Mouse (Mus musculus) left cerebral cortex, postnatal 14 days (tissue): Measurements from ENCODE around the gene Smok3c. TPM values are rescaled to one million over a fixed set of nuclear protein-coding genes. Genes with fewer than 3 reads are reported as not detected.
"Not testable (repeated sequence)": the region's sequence is repeated elsewhere in the genome, so short reads cannot be mapped to it uniquely, and the experiment has no call there.

Source experiments
- DNase-seq, 2 experiments: peaks; one replicate each; pipeline ENCODE4 v3.0.0; 2021 to 2022; ENCODE audit warnings: low spot score in 2 of 2, mixed read lengths in 1 of 2
- intact Hi-C: fragments of 180-260 bp; cut with DNase I; formaldehyde crosslinking; loops from one replicate; pipeline ENCODE4 v1.15.1; 2025
- long read RNA-seq, 2 experiments: library from polyadenylated mRNA; stranded (forward); transcript quantifications; one replicate each; pipeline ENCODE4 v2.0.0; 2021
- total RNA-seq, 2 experiments: library from RNA; stranded (reverse); gene quantifications; 2 replicates each; pipeline ENCODE4 v1.2.3; 2021

The Smok3c gene
- not detected for total RNA-seq
- long read RNA-seq, experiment 1, result 0 reads
- long read RNA-seq, experiment 2, result 0 reads

DNA sequence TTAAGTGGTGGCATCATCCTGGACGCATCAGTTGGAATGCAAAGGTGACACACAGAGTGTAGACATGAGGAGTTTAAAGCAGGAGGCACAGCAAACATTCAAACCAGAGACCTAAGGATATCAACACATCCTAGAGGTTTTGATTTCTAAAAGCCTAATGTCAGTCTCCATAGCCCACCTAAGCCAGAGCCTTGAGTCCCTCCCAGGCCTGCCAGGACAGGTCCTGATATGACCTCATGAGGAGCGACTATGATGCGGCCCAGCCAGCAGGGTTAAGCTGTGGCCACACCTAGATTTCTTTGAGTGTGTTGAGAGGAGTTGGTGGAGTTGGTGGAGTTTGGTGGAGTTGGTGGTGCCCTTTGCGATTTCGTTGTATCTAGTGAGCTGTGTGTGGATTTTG lies at the start of gene Smok3c:
Smok3c (plus strand) TSS at position 301 of the 400 bp plus-strand sequence.
- DNase-seq, intact Hi-C loops: not testable (repeated sequence)

- DNase-seq, result no peak
- intact Hi-C loops, result no loop called here
Measured at GRCm38 (mm10) chr5:138009437-138009836, 43.6 kb upstream of the Smok3c start.

DNA sequence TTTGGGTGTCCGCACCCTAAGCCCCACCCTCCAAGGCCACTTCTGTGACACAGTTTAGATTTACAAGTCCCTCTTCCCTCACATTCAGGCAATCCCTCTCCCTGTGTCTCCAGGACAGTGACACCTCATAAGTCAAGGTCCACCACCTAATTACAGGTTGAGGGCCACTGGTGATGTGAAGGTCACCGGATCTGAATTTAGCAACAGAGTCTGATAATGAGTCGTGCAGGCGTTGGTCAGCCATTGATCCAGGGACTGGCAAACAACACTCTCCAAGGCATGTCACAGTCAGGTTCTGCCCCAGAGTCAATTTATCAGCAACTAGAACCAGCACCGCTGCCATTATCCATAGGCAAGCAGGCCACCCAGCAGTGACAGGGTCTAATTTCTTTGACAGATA lies 40.6 kb upstream of the Smok3c start:
- DNase-seq, result no peak
- intact Hi-C loops, result no loop called here

- intact Hi-C loops, result no loop called here
- no peak for DNase-seq
Measured at GRCm38 (mm10) chr5:138016530-138016929, 36.5 kb upstream of the Smok3c start.

DNA sequence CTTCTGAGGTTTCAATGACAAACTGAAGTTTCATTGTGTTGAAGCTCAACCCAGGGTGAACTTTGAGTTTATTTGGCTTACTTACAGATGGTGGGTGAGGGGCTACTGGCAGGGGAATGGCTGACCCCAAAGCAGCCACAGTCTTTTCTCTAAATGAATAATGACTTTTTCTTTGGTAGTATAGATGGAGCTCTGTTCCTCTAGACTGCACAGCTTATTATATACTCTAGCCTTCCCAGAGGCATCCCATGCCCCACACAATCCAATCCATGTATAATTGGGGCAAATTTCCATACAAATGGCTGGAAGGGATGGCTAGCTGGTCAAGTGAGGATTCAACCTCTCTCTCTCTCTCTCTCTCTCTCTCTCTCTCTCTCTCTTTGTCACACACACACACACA lies 36.0 kb upstream of the Smok3c start:
- no peak for DNase-seq
- intact Hi-C loops, result no loop called here

DNA sequence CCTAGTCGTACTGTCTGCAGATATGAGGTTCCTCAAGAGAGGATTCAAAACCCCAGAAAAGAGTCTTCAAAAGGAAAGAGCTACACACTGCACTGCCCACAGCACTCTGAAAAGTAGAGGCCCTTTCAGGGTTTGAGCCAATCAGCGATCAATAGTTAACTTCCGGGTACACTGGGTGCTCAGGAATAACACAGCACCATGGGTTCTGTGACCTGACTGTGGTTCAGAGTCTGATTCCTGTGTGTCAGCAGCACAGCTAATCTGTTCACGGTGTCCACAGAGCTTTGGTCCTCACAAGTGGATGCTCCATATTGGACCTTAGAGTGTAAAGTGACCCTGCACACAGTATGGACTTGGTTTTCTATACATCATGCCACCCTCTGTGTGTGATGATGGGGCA lies 33.4 kb upstream of the Smok3c start:
- DNase-seq, intact Hi-C loops: not testable (repeated sequence)

DNA sequence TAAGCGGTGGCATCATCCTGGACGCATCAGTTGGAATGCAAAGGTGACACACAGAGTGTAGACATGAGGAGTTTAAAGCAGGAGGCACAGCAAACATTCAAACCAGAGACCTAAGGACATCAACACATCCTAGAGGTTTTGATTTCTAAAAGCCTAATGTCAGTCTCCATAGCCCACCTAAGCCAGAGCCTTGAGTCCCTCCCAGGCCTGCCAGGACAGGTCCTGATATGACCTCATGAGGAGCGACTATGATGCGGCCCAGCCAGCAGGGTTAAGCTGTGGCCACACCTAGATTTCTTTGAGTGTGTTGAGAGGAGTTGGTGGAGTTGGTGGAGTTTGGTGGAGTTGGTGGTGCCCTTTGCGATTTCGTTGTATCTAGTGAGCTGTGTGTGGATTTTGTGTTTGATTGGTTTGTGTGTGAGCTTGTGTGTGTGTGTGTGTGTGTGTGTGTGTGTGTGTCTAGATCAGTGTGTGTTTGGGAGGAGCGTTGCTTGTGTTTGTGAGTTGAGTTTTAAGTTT lies 32.0 kb upstream of the Smok3c start, which contains the start of the genes Smok3a and Smok3b:
Smok3a (plus strand) TSS at position 301 of the 519 bp plus-strand sequence.
Smok3b (plus strand) TSS at position 469 of the 519 bp plus-strand sequence.
- intact Hi-C loops, DNase-seq: not testable (repeated sequence)

DNA sequence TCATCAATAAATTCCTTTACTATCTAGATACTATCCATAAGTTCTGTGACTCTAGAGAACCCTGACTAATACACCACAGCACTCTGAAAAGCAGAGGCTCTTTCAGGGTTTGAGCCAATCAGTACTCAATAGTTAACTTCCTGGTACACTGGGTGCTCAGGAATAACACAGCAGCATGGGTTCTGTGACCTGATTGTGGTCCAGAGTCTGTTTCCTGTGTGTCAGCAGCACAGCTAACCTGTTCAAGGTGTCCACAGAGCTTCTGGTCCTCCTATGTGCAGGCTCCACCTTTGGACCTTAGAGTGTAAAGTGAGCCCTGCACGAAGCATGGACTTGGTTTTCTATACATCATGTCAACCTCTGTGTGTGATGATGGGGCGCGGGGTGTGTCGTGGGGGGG lies 20.8 kb downstream of the Smok3c start:
- intact Hi-C loops, result no loop called here
- no peak for DNase-seq

GRCm38 (mm10) chr5:138075684-138076083 lies 22.7 kb downstream of the Smok3c start:
- no peak for DNase-seq
- intact Hi-C loops, result no loop called here

- intact Hi-C loops, result no loop called here
- DNase-seq, result no peak
Measured at GRCm38 (mm10) chr5:138076148-138076547, 23.2 kb downstream of the Smok3c start.

- no peak for DNase-seq
- intact Hi-C loops, result no loop called here
Measured at GRCm38 (mm10) chr5:138080456-138080855, 27.5 kb downstream of the Smok3c start.

DNA sequence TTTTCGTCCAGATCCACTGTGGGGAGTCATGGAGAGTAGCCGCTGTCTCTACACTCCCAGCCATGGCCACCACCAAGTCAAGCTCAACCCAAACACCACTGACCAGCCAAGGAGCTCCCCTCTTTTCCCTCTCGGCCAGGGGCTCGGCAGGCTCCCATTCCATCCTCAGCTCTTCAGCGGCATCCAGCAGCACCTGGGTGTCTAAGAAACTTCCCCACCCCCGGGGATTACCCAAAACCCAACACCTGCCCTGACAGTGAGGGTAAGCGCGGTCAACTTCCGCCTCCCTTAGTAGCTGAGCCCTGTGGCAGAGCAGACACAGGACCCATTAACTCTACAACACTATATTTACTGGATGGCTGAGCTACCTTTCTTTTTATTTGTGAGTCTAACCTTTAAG lies 28.5 kb downstream of the Smok3c start:
- intact Hi-C loops, result no loop called here
- no peak for DNase-seq

DNA sequence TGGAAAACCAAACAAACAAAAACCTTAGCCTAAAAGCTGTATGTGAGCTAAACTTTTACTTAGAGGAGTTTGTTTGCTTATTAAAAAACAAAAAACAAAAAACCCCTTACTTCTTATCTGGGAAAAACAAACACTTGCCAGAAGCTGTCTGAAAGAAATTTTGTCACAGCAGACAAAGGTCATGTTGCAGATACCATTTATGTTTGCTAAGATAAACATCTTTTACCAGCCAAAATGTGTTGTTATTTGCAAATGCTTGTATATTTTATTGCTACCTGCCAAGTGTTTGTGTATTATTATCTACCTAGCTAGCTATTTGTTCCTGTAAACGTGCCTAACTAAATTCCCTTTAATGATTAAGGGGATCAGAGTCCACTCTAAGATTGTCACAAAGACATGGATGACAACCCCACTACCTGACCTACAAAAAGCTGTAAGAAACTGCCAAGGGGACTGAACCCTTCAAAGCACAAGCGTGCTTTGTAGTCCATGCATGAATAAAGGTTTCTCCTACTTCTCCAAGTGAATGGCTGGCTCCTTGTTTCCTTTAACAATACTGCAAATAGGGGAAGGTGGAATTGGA lies 30.4 kb downstream of the Smok3c start:
- intact Hi-C loops, result no loop called here
- DNase-seq, result no peak

- intact Hi-C loops, result no loop called here
- no peak for DNase-seq
Measured at GRCm38 (mm10) chr5:138083936-138084335, 30.9 kb downstream of the Smok3c start.

- intact Hi-C loops, result no loop called here
- DNase-seq, result no peak
Measured at GRCm38 (mm10) chr5:138084507-138084906, 31.5 kb downstream of the Smok3c start.

DNA sequence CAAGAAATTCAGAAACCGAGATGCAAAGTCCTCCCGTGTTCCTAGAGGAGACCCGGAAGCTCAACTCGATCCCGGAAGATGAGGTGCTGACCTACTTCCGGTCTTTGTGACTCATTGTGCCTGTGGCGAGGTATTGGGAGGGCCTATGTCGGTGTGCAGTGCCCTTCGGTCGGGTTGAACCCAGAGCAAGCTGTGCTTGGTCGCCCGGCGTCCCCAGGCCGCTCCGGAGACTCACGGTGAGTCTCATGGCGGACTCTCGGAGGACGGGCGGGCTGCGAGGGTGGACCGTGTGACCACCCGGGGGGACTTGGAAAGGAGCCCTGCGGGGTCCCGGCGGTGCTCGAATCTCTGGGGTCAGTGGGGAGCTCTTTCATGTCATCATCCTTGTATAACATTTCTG lies 32.0 kb downstream of the Smok3c start, which contains the start of gene Zkscan1:
Zkscan1 (plus strand) TSS at position 89 of the 400 bp plus-strand sequence.
- intact Hi-C loops, result no loop called here
- peak; percentile 78 to 88 for DNase-seq

DNA sequence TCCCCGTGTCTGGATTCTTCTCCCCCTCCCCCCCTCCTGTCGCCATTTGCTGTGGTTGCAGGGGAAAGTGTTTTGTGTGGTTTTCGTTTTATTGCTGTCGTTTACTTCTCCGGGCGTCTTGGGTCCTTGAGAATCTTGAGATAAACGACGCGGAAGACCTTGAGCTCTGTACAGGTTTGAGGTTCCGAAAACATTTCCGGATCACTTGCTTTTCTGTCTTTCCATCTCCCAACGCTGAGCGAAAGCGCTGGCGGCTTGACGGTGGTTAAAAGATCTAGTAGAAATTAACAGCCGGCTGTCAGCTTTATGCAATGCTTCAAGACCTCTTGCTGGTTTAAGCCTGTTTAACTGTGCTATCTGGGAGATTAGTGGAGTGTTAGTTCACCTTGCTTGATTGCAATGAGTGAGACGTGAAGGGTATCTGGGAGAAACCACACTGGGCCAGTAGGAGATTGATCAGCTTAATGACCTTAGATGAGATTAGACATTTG lies 32.5 kb downstream of the Smok3c start:
- peak; percentile 15 to 34 for DNase-seq
- intact Hi-C loops, result no loop called here

GRCm38 (mm10) chr5:138086842-138087241 lies 33.8 kb downstream of the Smok3c start:
- intact Hi-C loops, result no loop called here
- DNase-seq, result no peak

DNA sequence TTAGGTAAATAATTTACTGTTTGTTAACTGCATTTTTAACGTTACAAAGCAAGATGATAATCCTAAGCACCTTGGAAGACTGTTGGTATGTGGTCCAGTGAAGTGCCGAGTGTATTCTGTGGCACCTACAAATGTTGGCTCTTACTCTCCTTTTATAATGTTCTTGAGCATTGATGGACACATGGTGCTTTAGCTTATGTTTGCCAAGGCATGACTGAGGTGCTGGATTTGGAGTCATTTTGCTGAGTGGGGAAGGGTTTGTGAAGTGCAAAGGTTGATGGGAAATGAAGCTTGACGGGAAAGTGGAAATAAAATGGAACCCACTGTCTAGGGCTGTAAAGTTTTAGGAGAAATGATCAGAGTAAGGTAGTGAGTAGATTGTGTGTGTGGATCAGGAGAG lies 35.4 kb downstream of the Smok3c start:
- intact Hi-C loops, result no loop called here

DNA sequence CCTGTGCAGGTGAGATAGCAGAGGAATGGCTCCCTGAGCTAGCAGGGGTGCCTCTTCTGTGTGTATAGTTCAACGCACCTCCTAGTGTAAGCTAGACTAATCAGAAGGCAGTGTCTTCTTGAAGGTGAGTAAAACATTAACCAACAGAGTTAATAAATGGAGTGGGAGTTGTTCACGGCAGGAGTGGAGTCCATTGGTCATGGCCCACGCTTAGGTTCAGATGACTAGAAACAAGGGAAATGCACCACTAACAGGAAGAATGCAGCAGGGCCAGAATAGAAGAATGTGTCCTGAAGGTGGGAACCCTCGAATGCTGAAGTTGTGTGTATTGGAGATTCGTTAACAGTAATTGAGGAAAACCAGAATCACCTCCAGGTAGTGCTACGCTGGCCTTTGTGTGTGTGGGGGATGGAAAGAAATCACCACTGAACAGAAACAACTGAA lies 36.1 kb downstream of the Smok3c start:
- DNase-seq, result no peak
- intact Hi-C loops, result no loop called here

More for the DNA sequence above, 35.4 kb downstream of the Smok3c start:
- DNase-seq, result no peak

- intact Hi-C loops, result no loop called here
- no peak for DNase-seq
Measured at GRCm38 (mm10) chr5:138090271-138090670, 37.3 kb downstream of the Smok3c start.
